Mouse (Mus musculus) C2C12 (cell line): Measurements from ENCODE around the gene Sec14l1.

Experiments
- CEBPB ChIP-seq: IDR thresholded peaks from one replicate; pipeline ENCODE4 v1.6.1; 2011; ENCODE audit warnings: low read depth, mild to moderate bottlenecking, control low read depth, moderate library complexity
- CTCF ChIP-seq: IDR thresholded peaks from one replicate; pipeline ENCODE4 v1.5.1; 2011; ENCODE audit not compliant: control insufficient read depth, insufficient read depth, insufficient read length
- FOSL1 ChIP-seq: IDR thresholded peaks from one replicate; pipeline ENCODE4 v1.8.0; 2011; ENCODE audit warnings: mild to moderate bottlenecking, low read length; ENCODE audit not compliant: poor library complexity, insufficient read depth, severe bottlenecking
- MAX ChIP-seq: IDR thresholded peaks from one replicate; pipeline ENCODE4 v1.6.1; 2011; ENCODE audit warnings: mild to moderate bottlenecking, control low read depth
- MYOD1 ChIP-seq: IDR thresholded peaks from one replicate; pipeline ENCODE4 v1.6.1; 2011; ENCODE audit warnings: low read depth; ENCODE audit not compliant: control insufficient read depth, insufficient read length
- MYOG ChIP-seq: IDR thresholded peaks from one replicate; pipeline ENCODE4 v1.6.1; 2011; ENCODE audit not compliant: control insufficient read depth, insufficient read length; ENCODE audit errors: extremely low read depth
- USF1 ChIP-seq: IDR thresholded peaks from one replicate; pipeline ENCODE4 v1.6.1; 2011; ENCODE audit warnings: low read depth, mild to moderate bottlenecking, control low read depth, moderate library complexity

DNA sequence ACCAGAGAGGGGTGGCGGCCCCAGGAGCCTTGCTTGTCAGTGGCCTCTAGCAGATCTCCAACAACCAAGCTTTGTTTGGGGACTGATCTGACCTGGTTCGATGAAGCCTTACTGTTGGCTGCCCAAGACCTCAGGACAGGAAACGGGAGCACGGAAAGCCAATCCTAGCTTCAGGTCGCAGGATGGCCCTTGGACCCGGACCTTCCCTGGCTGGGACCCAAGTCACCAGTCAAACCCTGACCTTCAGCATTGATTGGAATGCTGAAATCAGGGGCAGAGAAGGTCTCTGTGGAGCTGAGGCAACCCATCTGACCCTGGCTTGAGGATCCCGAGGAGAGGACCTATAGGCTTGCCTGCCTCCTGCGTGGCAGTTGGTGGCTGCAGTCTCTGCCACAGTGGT is 89.6 kb downstream of the Sec14l1 start:
- TF ChIP-seq CTCF (no peak), USF1 (no peak), MAX (no peak), CEBPB (no peak), MYOG (no peak), FOSL1 (no peak), MYOD1 (no peak)
